Mouse (Mus musculus) ovary, postnatal 36 days (tissue): ENCODE measurements around the gene Rnf41.

ENCODE experiments used
- DNase-seq: peaks from one replicate; pipeline ENCODE4 v3.0.0; 2022; ENCODE audit warnings: low spot score, mixed read lengths

Rnf41 gene

DNA sequence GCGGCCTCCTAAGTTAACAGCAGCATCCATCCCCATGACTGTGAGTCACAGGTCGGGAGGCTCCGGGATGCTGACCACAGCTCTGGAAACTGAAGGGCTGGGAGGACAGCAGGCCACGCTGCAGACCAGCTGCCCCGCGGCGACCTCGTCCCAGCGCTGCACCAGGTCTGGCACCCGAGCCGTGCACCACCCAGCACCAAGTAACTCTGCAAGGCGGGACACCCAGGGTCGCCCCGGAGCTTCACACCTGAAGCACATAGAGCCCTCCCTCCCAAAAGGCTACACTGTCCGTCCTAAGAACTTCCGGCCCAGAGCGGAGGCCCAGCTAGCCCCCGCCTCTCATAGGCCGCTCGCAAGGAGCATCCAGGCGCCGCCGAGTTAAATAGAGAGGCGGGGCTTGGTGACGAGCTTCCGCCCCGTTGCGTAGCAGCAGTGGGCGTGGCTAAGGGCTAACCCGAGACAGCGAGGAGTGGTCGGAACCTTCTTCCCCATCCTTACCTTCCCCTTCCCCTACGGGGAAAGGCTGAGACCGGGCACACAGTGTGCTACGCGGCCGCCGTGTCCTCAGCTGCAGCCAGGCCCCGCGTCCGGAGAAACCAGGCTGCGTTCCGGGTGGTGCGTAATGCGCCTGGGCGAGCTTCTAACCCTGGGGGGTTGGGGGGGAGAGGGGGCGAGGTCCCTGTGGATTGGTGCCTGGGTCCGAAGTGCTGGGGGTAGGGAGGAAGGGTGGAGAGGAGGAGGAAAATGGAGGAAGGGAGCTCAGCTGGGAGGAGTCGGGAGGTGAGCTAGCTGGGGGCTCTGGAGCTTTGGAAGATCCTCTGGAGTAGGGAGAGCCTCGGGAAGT is at the start of gene Rnf41, which contains the start of gene Nabp2:
Gene Rnf41 (plus strand): TSS at position 447 of the 844 bp plus-strand sequence.
Gene Nabp2 (minus strand): TSS at position 282 of the 844 bp plus-strand sequence.
- DNase-seq, result peak; percentile 97

DNA sequence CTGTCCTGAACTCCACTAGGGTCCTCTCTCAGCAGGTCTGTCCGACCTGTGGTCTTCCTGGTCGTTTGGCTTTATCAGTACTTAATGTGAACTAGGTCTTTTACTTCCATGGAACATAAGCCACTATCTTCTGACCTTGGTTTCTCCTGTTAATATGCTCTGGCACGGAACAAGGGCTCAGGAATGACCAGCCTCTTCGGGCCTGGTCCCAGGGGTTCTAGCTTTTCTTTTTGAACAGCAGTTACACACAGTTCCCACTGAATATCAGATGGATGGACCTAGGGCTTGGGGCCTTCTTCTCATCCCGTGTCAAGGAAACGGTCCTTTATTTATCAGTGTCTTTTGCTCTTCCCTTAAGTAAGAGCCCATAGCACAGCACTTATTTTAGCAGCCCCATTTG is 49.6 kb upstream of the Rnf41 start:
- no peak for DNase-seq

DNA sequence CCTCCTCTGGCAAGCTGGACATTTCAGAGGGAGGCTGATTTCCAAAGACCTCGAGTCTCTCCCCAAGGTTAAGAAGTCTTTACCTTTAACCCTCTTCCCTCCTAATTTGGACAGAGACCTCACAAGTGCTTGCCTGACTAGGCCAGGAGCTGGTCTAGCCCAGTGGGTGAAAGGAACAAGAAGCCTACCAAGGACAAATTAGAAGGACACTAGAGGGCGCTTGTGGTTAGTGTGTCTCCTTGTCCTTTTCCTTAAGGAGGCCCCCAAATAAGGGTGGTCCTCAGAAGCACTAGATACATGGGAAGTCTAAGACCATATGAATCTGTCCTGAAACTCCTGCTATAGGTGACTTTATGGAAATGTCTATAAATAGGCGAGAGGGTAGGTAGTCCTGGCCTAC is 48.9 kb upstream of the Rnf41 start:
- DNase-seq, result no peak

DNA sequence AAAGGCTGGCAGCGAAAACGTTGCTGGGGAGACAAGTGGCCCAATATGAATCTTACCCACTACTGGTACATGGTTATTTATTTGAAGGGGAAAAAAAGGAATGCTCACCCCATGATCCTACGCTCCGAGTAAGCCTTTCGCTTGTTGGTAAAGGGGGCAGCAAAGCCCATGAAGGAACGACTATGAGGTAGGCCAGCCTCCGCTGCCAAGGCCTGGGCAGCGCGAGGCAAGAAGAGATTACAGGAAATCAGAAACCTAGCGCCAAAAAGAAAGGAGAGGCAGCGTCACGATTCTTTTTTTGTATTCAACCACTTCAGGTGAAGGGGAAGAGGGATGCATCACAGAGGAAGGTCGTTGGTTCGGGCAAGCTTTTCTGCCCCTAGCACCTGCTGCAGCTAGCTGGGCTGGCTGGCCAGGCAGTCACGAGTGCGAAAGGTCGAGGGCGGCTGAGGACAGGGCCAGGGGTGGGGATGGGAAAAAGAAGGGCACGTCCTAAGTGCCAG is 43.5 kb upstream of the Rnf41 start:
- no peak for DNase-seq

- peak; percentile 89 for DNase-seq
Observed at GRCm38 (mm10) chr10:128368402-128369217, 42.8 kb upstream of the Rnf41 start, which contains the start of gene Coq10a. Gene Coq10a, minus strand, starts transcription at chr10:128368997.

GRCm38 (mm10) chr10:128369218-128369543 is 42.3 kb upstream of the Rnf41 start:
- no peak for DNase-seq

- DNase-seq, result no peak
Observed at GRCm38 (mm10) chr10:128369599-128369998, 41.9 kb upstream of the Rnf41 start.

GRCm38 (mm10) chr10:128370021-128370420 is 41.4 kb upstream of the Rnf41 start:
- no peak for DNase-seq

GRCm38 (mm10) chr10:128370601-128371000 is 40.9 kb upstream of the Rnf41 start:
- no peak for DNase-seq

- DNase-seq, result no peak
Observed at GRCm38 (mm10) chr10:128372142-128372541, 39.3 kb upstream of the Rnf41 start.

- no peak for DNase-seq
Observed at GRCm38 (mm10) chr10:128372989-128373748, 38.3 kb upstream of the Rnf41 start.

GRCm38 (mm10) chr10:128374393-128374792 is 37.1 kb upstream of the Rnf41 start:
- no peak for DNase-seq

GRCm38 (mm10) chr10:128376099-128376454 is 35.4 kb upstream of the Rnf41 start:
- no peak for DNase-seq

GRCm38 (mm10) chr10:128376455-128377211 is 34.8 kb upstream of the Rnf41 start, which contains the start of gene Ankrd52:
Gene Ankrd52, plus strand, starts transcription at chr10:128377115.
- peak; percentile 92 for DNase-seq

- peak; percentile 57 for DNase-seq
Observed at GRCm38 (mm10) chr10:128377222-128377939, 34.1 kb upstream of the Rnf41 start.

GRCm38 (mm10) chr10:128377940-128378448 is 33.5 kb upstream of the Rnf41 start:
- DNase-seq, result no peak

DNA sequence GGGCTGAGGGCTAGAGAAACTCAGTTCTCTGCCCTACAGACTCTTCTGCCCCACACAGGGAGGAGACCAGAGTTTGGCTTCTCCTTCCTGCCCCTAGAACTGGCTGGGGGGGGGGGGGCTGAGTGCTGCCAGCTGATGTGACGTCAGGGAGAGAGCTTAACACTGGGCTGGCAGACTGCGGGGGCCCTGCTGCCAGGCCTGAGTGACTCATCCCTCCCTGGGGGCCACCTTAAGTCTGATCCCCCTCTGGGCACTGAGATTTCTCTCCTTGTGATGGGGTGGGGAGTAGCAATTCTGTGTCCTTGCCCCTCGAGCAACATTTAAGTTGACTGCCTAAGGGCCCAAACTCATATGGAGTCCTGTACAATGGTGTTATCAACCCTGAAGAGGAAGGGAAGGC is 33.0 kb upstream of the Rnf41 start:
- no peak for DNase-seq

DNA sequence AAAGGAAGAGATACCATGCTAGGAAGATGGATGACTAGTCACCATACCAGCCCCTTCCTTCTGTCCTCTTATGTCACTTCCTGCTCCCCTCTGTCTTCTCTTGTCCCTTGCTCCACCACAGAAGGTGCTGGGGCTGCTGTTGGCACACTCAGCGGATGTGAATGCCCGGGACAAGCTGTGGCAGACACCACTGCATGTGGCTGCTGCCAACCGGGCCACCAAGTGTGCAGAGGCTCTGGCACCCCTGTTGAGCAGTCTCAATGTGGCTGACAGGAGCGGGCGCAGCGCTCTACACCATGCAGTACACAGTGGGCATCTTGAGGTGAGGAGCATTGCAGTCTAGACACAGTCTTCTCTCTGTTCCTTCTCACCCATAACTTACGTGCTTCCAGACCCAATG is 32.2 kb upstream of the Rnf41 start:
- DNase-seq, result no peak

GRCm38 (mm10) chr10:128380565-128380964 is 30.9 kb upstream of the Rnf41 start:
- DNase-seq, result no peak

GRCm38 (mm10) chr10:128382482-128382881 is 29.0 kb upstream of the Rnf41 start:
- no peak for DNase-seq
